Mouse (Mus musculus): ENCODE measurements at regions not wholly inside any gene's neighbourhood (a gene's known extent, or its start where the extent isn't known, plus 50 kb on each side); places are given as distances from the start of the nearest gene placed in this dataset.

- TF ChIP-seq GATA1 (IDR thresholded peaks at IDR 0.05; ENCODE audit: borderline replicate concordance, low read length) (no peak), FLI1 (IDR thresholded peaks at IDR 0.05; ENCODE audit: low read length) (no peak)
Measured at GRCm38 (mm10) chr2:131672646-131673045, 110.6 kb upstream of the Adra1d start.

All from megakaryocyte, embryonic 14.5 days (primary cell).